In the genomic region with DNA sequence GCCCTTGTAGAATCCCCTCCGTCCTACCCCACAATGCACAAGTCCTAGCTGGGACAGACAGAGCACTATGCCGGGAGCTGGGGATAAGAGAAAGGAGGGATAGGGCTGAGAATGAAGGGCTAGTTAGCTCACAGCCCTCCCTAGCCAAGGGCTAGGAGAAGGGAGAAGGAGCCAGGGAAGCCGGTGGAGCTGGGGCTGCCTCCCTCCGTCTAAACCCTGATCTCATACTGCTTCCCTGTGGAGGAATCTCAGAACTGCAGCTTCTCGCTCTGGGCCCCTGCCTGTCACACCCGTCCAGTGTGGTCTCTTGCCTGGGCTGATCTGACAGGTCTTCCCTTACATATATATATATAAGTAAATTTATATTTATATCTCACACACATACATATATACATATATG, we compare ENCODE assay signal across 8 mouse cellular contexts.
DNase-seq lines count a peak whose midpoint lies in the region; ATAC-seq and TF ChIP-seq lines count a peak whose summit lies in the region.

No protein-coding gene starts in this region.

- peaks cover 18% of the 10 kb centered on the region for H3K27me3 ChIP-seq in heart, embryonic 10.5 days (ENCODE audit: insufficient read depth, poor library complexity, severe bottlenecking)
- peaks cover 13% of the 10 kb centered on the region; the same call in 1 of the 2 replicates for H3K27me3 ChIP-seq in liver, embryonic 12.5 days (replicated peaks)
- H3K27me3 ChIP-seq in neural tube, embryonic 11.5 days (ENCODE audit: control insufficient read depth, insufficient read depth, low read length): no peaks in the 10 kb centered on the region

- H3K36me3 ChIP-seq in heart, embryonic 10.5 days: no peaks in the 10 kb centered on the region
- no peaks in the 10 kb centered on the region for H3K36me3 ChIP-seq in liver, embryonic 12.5 days
- no peaks in the 10 kb centered on the region for H3K36me3 ChIP-seq in neural tube, embryonic 11.5 days (ENCODE audit: control insufficient read depth, insufficient read depth, low read length)

- peak; percentile 77 for TF ChIP-seq CTCF in layer of hippocampus, adult 2 months (conservative IDR thresholded peaks at IDR 0.05)

- H3K9me3 ChIP-seq in heart, embryonic 10.5 days: no peaks in the 10 kb centered on the region
- H3K9me3 ChIP-seq in liver, embryonic 12.5 days (replicated peaks): no peaks in the 10 kb centered on the region
- no peaks in the 10 kb centered on the region for H3K9me3 ChIP-seq in neural tube, embryonic 11.5 days (ENCODE audit: control insufficient read depth, low read length)

- WGBS in heart, embryonic 10.5 days: 2% methylated on average over 6 of the region's 6 CpGs
- WGBS in liver, embryonic 12.5 days (ENCODE audit: insufficient replicate concordance): 16% methylated on average over 6 of the region's 6 CpGs
- 1% methylated on average over 6 of the region's 6 CpGs for WGBS in neural tube, embryonic 11.5 days

- ATAC-seq in common myeloid progenitor, adult 5-6 weeks (replicated peaks; ENCODE audit: low read depth, poor library complexity, severe bottlenecking): peak; percentile 95
- ATAC-seq in liver, embryonic 12.5 days: 0 out of 2 replicates have a peak, but pooled peaks have one; percentile 35
- peak; percentile 72 for ATAC-seq in neural tube, embryonic 11.5 days (ENCODE audit: insufficient read depth, low FRiP score, low TSS enrichment)

- no peak overlapping the region for H3K4me3 ChIP-seq in layer of hippocampus, adult 2 months
- H3K4me3 ChIP-seq in heart, embryonic 10.5 days: peak overlapping the region; percentile 46
- H3K4me3 ChIP-seq in liver, embryonic 12.5 days: no peak overlapping the region
- H3K4me3 ChIP-seq in neural tube, embryonic 11.5 days (ENCODE audit: low read depth, low read length): no peak overlapping the region

- DNase-seq in layer of hippocampus, adult 2 months (ENCODE audit: low spot score in 2 of 2): peak; percentile 16 to 51
- DNase-seq in layer of hippocampus, adult 9-10 months (ENCODE audit: low spot score): no peak
- DNase-seq in heart, embryonic 10.5 days (ENCODE audit: low spot score): peak; percentile 90
- peak; percentile 62 for DNase-seq in kidney, adult 9 months
- peak; percentile 79 for DNase-seq in neural tube, embryonic 11.5 days (ENCODE audit: low spot score)
- DNase-seq in spleen, postnatal 36 days (ENCODE audit: low spot score in 2 of 2): no peak

- peaks cover 24% of the 10 kb centered on the region for H3K4me1 ChIP-seq in heart, embryonic 10.5 days
- H3K4me1 ChIP-seq in liver, embryonic 12.5 days: peaks cover 6% of the 10 kb centered on the region; the same call in 1 of the 2 replicates
- H3K4me1 ChIP-seq in neural tube, embryonic 11.5 days (ENCODE audit: control insufficient read depth, insufficient read depth, low read length): peaks cover 7% of the 10 kb centered on the region

- H3K27ac ChIP-seq in layer of hippocampus, adult 2 months: no peak overlapping the region
- peak overlapping the region; percentile 47; the same call in 1 of the 2 replicates for H3K27ac ChIP-seq in heart, embryonic 10.5 days
- no peak overlapping the region for H3K27ac ChIP-seq in liver, embryonic 12.5 days
- H3K27ac ChIP-seq in neural tube, embryonic 11.5 days (ENCODE audit: low read depth, low read length): peak overlapping the region; percentile 60; the same call in 1 of the 2 replicates

- peak overlapping the region; percentile 7; the same call in 1 of the 2 replicates for H3K4me2 ChIP-seq in liver, embryonic 12.5 days
- H3K4me2 ChIP-seq in neural tube, embryonic 11.5 days (ENCODE audit: low read depth): peak overlapping the region; percentile 39

- no peak overlapping the region for H3K9ac ChIP-seq in liver, embryonic 12.5 days
- peak overlapping the region; percentile 52 for H3K9ac ChIP-seq in neural tube, embryonic 11.5 days (ENCODE audit: low read length)

Comparison
In these comparisons a context has a peak if more than half of its experiments do, and no peak if none do; other contexts are left out.
1. DNase-seq: peak in layer of hippocampus, adult 2 months (2 of 2), heart, embryonic 10.5 days (single experiment), kidney, adult 9 months (single experiment) and neural tube, embryonic 11.5 days (single experiment); none in layer of hippocampus, adult 9-10 months (single experiment) and spleen, postnatal 36 days (0 of 2).
2. H3K27ac ChIP-seq: peak in heart, embryonic 10.5 days (single experiment) and neural tube, embryonic 11.5 days (single experiment); none in layer of hippocampus, adult 2 months (single experiment) and liver, embryonic 12.5 days (single experiment).
3. ATAC-seq: peak in every context shown above with its lines; median percentile 95 in common myeloid progenitor, adult 5-6 weeks; 72 in neural tube, embryonic 11.5 days; 35 in liver, embryonic 12.5 days.